Mouse (Mus musculus) spleen, postnatal 10 days (tissue): ENCODE measurements around the gene Anks1.
"Not testable (repeated sequence)": the region's sequence is repeated elsewhere in the genome, so short reads cannot be mapped to it uniquely, and the experiment has no call there.

Source experiments
- DNase-seq, 2 experiments: peaks; one replicate each; pipeline ENCODE4 v3.0.0; 2021 to 2022; ENCODE audit warnings: low spot score in 2 of 2

Gene Anks1

GRCm38 (mm10) chr17:27997212-27997611 is 88.1 kb downstream of the Anks1 start:
- DNase-seq, result no peak

DNA sequence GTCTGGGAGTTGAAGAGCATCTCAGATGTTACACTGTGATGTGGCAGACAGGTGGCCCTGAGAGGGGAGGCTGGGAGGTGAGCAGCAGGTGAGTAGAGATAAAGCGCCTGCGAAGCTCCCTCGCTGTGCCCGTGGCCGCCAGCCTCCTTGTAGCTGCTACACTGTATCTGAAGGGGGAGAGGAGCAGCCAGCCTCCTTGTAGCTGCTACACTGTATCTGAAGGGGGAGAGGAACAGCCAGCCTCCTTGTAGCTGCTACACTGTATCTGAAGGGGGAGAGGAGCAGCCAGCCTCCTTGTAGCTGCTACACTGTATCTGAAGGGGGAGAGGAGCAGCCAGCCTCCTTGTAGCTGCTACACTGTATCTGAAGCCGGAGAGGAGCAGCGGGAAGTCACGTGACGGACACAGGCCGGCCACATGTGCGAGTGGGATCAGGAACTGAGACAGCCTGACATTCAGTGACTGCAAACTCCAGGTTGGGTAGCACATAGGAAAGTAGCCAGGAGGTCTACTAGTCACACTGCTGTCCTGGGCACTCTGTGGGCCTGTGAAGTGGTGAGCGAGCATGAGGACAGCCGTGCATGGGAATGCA is 90.7 kb downstream of the Anks1 start:
- not testable (repeated sequence) for DNase-seq

DNA sequence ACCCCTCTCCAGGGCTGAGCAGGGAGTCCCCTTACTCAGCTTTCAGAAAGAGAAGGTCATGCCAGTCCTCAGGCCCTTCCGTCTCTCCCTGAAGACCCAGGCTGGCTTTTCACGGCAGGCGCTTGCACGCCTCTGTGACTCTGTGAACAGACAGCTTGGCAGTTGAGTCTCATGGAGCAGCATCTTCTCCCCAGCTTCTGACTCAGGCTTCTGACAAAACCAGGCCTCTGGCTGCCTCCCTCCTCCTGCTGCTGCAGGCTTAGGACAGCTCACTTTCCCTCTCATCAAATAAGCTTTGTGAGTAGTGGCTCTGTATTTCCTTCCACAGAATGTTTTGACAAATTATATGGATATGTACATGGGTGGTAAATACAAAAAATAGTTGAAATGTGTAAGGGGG is 91.3 kb downstream of the Anks1 start:
- no peak for DNase-seq

DNA sequence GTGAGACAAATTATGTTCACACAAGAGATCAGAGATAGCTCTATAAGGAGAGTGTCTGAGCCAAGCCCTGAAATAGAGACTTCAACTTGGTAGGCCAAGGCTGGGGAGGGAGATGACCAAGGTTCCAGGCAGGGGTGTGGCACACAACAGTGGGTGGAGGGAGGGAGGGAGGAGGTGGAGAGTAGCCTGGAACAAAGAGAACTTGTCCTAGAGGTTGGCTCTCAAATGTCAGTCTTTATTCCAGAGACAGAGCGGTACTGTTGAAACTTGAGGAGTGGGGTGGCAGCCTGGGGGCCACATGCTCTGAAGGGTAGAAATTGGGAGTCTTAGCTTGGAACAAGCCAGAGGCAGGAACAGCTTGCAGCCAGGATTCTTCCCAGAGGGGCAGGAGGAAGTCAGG is 91.7 kb downstream of the Anks1 start:
- DNase-seq, result no peak

- DNase-seq, result no peak
These were observed 96.3 kb downstream of the Anks1 start for GRCm38 (mm10) chr17:28005393-28005792.

DNA sequence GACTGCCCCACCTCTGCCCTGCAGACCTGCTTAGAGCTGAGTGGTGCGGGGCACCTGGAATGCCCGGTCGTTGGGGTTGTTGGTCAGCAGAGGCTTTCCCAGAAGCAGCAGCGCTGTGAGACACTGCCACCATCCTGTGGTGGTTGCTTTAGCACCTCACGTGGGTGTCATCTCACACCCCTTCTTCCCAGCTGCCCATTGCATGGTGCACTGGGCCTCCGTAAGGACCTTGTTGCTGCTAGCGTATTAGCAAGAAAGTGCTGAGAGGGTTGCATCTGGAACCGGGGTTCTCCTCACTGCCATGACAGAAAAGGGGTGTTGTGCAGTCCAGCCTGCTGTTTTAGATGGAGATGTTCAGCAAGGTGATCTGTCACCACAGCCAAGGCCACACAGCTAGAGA is 97.1 kb downstream of the Anks1 start:
- no peak for DNase-seq

GRCm38 (mm10) chr17:28006611-28007010 is 97.5 kb downstream of the Anks1 start:
- no peak for DNase-seq

DNA sequence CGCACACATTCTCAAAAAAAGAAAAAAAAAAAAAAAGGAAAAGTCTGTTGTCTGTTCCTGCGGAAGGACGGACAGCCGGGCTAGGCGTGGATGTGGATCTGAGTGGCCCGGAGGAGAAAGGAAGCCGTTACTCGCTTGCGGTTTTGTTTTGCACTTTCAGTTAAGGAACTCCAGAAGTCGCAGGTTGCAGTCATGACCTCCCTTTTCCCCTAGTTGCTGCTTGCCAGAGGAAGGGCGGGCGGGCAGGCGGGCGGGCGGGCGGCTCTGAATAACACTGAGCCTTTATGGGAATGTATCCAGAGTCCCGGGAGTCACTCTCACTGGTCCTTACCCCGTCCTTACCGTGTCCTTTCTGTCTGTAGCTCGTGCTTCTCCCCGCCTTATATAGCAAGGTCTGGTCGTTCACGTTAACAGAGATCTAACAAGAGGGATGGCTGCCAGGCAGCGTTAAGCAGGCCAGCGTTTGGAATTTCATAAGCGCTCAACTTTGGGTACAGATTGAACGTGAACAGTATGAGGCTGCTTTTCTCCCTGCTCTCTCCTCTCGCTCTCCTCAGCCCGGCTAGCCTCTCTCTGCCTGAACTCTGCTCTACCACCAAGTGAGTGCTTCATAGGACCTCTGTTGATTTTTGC is 98.2 kb downstream of the Anks1 start:
- peak in 1 of 2 experiments; percentile 51 for DNase-seq

- peak; percentile 38 to 44 for DNase-seq
These were observed 98.9 kb downstream of the Anks1 start for GRCm38 (mm10) chr17:28007857-28008564.

GRCm38 (mm10) chr17:28008565-28008981 is 99.5 kb downstream of the Anks1 start:
- no peak for DNase-seq

DNA sequence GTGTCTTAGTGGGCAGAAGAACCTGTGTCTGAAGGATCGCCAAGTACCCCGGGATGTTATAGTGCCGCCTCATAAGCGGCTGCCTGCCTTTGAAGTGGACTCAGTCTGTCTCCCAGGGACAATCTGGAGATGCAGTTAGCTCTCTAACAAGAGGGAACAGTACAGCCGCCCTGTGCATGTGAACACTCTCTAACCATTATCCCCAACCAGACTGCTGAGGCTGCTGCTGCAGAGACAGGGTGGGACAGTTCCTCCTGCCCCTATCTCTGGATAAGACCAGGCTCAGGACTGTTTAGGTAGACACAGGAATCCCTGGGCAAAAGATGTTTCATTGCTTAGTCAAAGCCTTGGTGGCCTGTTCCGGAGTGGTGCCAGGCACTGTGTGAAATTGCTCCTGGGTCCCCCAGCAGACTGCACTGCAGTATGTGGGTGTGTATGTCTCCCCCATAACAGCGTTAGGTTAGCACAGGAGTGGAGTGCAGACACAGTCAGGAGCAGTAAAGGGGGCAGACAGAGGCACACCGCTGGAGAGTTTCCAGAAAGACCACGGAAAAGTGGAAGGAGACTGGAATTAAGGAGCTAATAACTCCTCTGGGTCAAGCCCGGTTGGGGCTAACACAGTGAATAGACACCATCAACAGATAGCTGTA is 100.1 kb downstream of the Anks1 start:
- DNase-seq, result no peak

DNA sequence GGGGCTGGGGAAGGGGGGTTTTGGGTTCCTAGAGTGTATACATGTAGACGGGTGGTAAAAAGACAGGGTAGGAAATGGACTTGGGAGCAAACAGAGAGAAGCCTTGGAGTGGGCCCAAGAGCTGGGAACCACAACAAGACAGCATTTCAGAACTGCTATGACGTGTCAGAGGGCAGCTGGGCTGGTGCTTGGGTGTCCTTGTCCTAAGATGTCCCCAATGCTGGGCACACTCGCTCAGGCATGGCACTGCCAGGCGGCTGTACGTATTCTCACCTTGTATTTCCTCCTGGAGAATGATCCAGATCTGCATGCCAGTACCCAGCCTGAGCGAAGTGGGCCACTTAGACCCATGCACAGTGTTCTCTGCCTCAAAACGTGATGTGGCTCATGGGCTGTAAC is 100.6 kb downstream of the Anks1 start:
- no peak for DNase-seq

GRCm38 (mm10) chr17:28010925-28011324 is 101.8 kb downstream of the Anks1 start:
- no peak for DNase-seq

DNA sequence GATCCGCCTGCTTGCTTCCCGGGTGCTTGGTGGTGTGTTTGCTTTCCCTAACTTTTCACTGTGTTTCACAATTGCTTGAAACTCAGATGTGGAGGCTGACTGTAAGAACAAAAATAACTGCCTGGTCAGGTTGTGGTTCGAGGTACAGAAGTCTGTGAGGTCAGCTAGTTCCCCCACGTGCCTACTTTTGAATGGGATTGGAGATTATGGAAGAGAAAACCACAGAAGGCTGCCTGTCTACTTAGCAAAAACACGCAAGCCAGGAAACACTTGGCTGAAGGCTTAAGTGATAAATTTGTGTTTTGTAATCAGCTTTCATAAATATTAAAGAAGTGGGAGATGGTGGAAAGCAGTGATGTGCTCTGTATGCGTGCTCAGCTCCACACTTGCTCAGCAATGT is 103.7 kb downstream of the Anks1 start:
- no peak for DNase-seq

GRCm38 (mm10) chr17:28013259-28013875 is 104.3 kb downstream of the Anks1 start:
- peak; percentile 40 to 75 for DNase-seq

- no peak for DNase-seq
These were observed 105.3 kb downstream of the Anks1 start for GRCm38 (mm10) chr17:28014449-28014848.

GRCm38 (mm10) chr17:28015068-28015730 is 106.1 kb downstream of the Anks1 start:
- peak in 1 of 2 experiments; percentile 51 for DNase-seq

DNA sequence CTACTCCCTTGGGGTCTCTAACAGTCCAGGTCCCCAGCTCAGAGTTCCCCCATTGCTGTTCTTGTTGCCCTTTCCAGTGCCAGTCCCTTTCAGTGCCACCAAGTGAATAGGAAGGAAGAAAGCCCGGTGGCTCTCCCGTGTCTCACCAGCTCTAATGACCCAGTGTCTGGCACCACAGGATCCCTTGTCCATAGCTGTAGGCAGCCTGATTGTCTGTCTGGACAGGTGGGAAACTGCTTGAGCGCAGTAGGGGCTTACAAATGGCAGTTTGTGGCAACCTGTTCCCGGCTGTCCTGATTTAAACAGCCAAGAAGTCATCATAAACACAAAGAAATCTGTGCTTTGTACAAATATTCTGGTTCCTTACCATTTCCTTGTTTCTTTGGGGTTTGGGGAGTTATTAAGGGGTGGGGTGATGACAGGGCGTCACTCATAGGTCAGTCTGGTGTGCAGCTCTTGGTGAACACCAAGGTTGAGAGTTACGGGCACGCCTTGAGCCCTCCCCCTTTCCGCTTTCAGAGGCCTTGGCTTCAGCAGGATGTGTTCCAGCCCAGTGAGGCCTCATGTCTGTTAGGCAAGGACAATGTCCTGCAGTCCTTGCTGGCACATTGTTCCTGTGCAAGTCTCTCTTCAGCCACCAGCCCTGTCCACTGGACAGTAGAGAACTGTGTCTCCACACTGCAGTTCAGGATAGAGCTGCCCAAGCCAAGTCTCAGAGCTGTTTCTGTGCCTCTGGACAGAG is 107.1 kb downstream of the Anks1 start:
- peak in 1 of 2 experiments; percentile 34 for DNase-seq

GRCm38 (mm10) chr17:28018344-28018743 is 109.2 kb downstream of the Anks1 start:
- no peak for DNase-seq

DNA sequence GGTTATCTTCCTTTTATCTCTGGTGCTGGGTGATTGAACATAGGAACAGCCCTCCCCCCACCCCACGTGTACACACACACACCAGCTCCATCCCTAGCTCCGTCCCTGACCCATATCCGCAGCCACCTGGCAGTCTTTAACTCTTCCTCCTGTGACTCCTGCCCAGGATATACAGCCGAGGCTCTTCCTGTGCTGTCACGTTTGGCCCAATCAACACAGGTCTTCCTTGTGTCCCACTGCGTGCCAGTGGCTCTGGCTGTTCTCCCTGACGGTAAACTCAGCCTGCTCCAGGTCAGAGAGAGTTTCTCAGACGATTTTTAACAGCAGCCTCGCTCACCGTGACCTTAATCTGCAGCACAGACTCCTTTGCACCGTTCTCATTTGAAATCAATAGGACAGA is 109.7 kb downstream of the Anks1 start:
- DNase-seq, result no peak
